Mouse (Mus musculus): ENCODE data around the gene Kdm4a. TPM values are rescaled to one million over a fixed set of nuclear protein-coding genes. Genes with fewer than 3 reads are reported as not detected.

Kdm4a gene
- total and polyA plus RNA-seq, 3 experiments, result 36.9 to 58.8 (median 43.6) TPM

- Histone ChIP-seq H3K79me2 (replicated peaks; ENCODE audit: control insufficient read depth, extremely low read depth, insufficient read depth, poor library complexity, severe bottlenecking) (no peaks in the 10 kb centered on the region; the same call in 1 of the 2 replicates), H3K27ac (ENCODE audit: insufficient read depth, low read depth) (no peak overlapping the region), H3K9me3 (replicated peaks; ENCODE audit: low read length) (no peaks in the 10 kb centered on the region), H3K4me1 (ENCODE audit: control insufficient read depth in 1 of 2, insufficient read depth in 2 of 2) (peaks cover 4 to 12% of the 10 kb centered on the region in 2 experiments; a peak in 3 of 4 replicates), H3K9ac (ENCODE audit: insufficient read depth, low read depth) (no peak overlapping the region), H3K27me3 (replicated peaks) (no peaks in the 10 kb centered on the region), H3K36me3 (replicated peaks in 1 of 2; ENCODE audit: control insufficient read depth in 1 of 2, insufficient read depth in 1 of 2, low read length in 1 of 2) (peaks cover 0 to 23% of the 10 kb centered on the region in 2 experiments), H3K4me3 (replicated peaks in 1 of 3; ENCODE audit: low read depth in 2 of 3, low read length in 2 of 3, poor library complexity in 1 of 3) (peak overlapping the region in 1 of 3 experiments; percentile 42), H3K4me2 (ENCODE audit: insufficient read depth, low read depth, poor library complexity, severe bottlenecking) (no peak overlapping the region)
- no peak for DNase-seq (ENCODE audit: extremely low read depth)
- TF ChIP-seq MYC (IDR thresholded peaks at IDR 0.05; ENCODE audit: low read depth, low read length) (no peak), IRF4 (IDR thresholded peaks at IDR 0.05; ENCODE audit: low read depth, low read length) (no peak), CHD1 (IDR thresholded peaks at IDR 0.05; ENCODE audit: low read depth, low read length) (no peak), POLR2A (IDR thresholded peaks at IDR 0.05; ENCODE audit: low read depth, low read length) (no peak), SIN3A (IDR thresholded peaks at IDR 0.05; ENCODE audit: low read length) (no peak), USF1 (IDR thresholded peaks at IDR 0.05; ENCODE audit: low read depth, low read length) (no peak), ZC3H11A (IDR thresholded peaks at IDR 0.05; ENCODE audit: low read depth, low read length) (no peak), RAD21 (IDR thresholded peaks at IDR 0.05; ENCODE audit: low read depth, low read length) (no peak), ZNF384 (IDR thresholded peaks at IDR 0.05; ENCODE audit: low read depth, low read length) (no peak), BHLHE40 (IDR thresholded peaks at IDR 0.05; ENCODE audit: low read depth, low read length) (no peak), ETS1 (conservative IDR thresholded peaks at IDR 0.05; ENCODE audit: low read depth, low read length) (no peak), ZMIZ1 (IDR thresholded peaks at IDR 0.05; ENCODE audit: low read depth, low read length) (no peak), CTCF (conservative IDR thresholded peaks at IDR 0.05 in 1 of 2, IDR thresholded peaks at IDR 0.05 in 1 of 2; ENCODE audit: low read depth in 2 of 2, low read length in 2 of 2) (no peak), ELF1 (IDR thresholded peaks at IDR 0.05; ENCODE audit: low read depth, low read length) (no peak), KAT2A (IDR thresholded peaks at IDR 0.05; ENCODE audit: insufficient replicate concordance, low read length) (no peak), TBP (conservative IDR thresholded peaks at IDR 0.05; ENCODE audit: low read depth, low read length) (no peak), MXI1 (IDR thresholded peaks at IDR 0.05; ENCODE audit: low read depth, low read length) (no peak), GABPA (IDR thresholded peaks at IDR 0.05; ENCODE audit: insufficient replicate concordance, low read depth, low read length) (no peak), HCFC1 (IDR thresholded peaks at IDR 0.05; ENCODE audit: low read depth, low read length) (no peak), MAZ (IDR thresholded peaks at IDR 0.05; ENCODE audit: low read depth, low read length) (no peak)
- in situ Hi-C loops (cut with MboI; ENCODE audit: low pct_ligation_motif_present, low pct_unique_long_range_greater_than_20kb, low sequenced_read_pairs) (no loop called here), dilution Hi-C loops (cut with MboI; ENCODE audit: extremely low pct_ligation_motif_present, extremely low pct_unique_long_range_greater_than_20kb, low sequenced_read_pairs) (no loop called here)
Measured at GRCm38 (mm10) chr4:118123030-118123704, 56.7 kb downstream of the Kdm4a start.

- Histone ChIP-seq H3K27me3 (replicated peaks) (no peaks in the 10 kb centered on the region), H3K4me1 (ENCODE audit: control insufficient read depth in 1 of 2, insufficient read depth in 2 of 2) (peaks cover 4 to 12% of the 10 kb centered on the region in 2 experiments; a peak in 3 of 4 replicates), H3K36me3 (replicated peaks in 1 of 2; ENCODE audit: control insufficient read depth in 1 of 2, insufficient read depth in 1 of 2, low read length in 1 of 2) (peaks cover 0 to 26% of the 10 kb centered on the region in 2 experiments), H3K79me2 (replicated peaks; ENCODE audit: control insufficient read depth, extremely low read depth, insufficient read depth, poor library complexity, severe bottlenecking) (no peaks in the 10 kb centered on the region; the same call in 1 of the 2 replicates), H3K4me3 (replicated peaks in 1 of 3; ENCODE audit: low read depth in 2 of 3, low read length in 2 of 3, poor library complexity in 1 of 3) (no peak overlapping the region), H3K27ac (ENCODE audit: insufficient read depth, low read depth) (no peak overlapping the region), H3K4me2 (ENCODE audit: insufficient read depth, low read depth, poor library complexity, severe bottlenecking) (no peak overlapping the region), H3K9ac (ENCODE audit: insufficient read depth, low read depth) (no peak overlapping the region), H3K9me3 (replicated peaks; ENCODE audit: low read length) (no peaks in the 10 kb centered on the region)
- dilution Hi-C loops (cut with MboI; ENCODE audit: extremely low pct_ligation_motif_present, extremely low pct_unique_long_range_greater_than_20kb, low sequenced_read_pairs) (no loop called here), in situ Hi-C loops (cut with MboI; ENCODE audit: low pct_ligation_motif_present, low pct_unique_long_range_greater_than_20kb, low sequenced_read_pairs) (no loop called here)
- no peak for DNase-seq (ENCODE audit: extremely low read depth)
- TF ChIP-seq ETS1 (conservative IDR thresholded peaks at IDR 0.05; ENCODE audit: low read depth, low read length) (no peak), PAX5 (IDR thresholded peaks at IDR 0.05; ENCODE audit: low read length) (no peak), CHD1 (IDR thresholded peaks at IDR 0.05; ENCODE audit: low read depth, low read length) (no peak), EP300 (IDR thresholded peaks at IDR 0.05; ENCODE audit: low read length) (no peak), UBTF (IDR thresholded peaks at IDR 0.05; ENCODE audit: low read depth, low read length) (no peak)
Measured at GRCm38 (mm10) chr4:118122078-118122477, 57.8 kb downstream of the Kdm4a start.
